Mouse (Mus musculus): Measurements from ENCODE around the gene Dnah8. TPM values are rescaled to one million over a fixed set of nuclear protein-coding genes. Genes with fewer than 3 reads are reported as not detected.

The Dnah8 gene
- polyA plus RNA-seq, 1 experiment from 2014 or later = 0.10 TPM

DNA sequence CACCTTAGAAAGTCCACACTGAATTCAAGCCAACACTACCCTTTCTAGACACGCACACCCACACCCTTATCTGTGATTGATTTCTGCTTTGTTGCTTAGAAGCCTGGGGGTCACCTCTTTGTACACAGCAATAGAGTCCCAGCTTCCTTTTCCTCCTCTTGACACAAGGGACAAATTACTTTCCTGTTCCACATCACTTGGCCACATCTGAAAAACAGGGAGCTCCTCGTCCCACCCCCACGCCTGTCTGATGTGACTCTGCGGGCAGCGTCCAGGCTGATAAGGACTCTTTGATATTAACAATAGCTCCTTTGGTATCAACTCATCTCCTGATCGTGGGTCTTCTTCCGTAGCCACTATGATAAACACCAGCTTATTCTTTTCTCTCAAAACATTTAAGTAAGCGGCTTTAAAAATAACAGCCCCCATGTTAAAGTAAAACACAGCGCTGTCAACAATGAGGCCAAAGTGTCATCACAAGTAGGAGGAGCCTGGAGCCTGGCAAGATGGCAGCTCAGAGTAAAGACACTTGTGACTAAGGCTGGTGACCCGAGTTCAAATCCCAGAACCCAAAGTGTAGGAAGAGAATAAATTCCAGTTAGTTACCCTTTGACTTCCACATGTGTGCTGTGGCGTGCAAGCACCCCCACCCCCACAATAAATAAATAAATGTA lies 234.6 kb downstream of the Dnah8 start:
- Histone ChIP-seq H3K36me3 (ENCODE audit: inconsistent target) (no peaks in the 10 kb centered on the region), H3K4me3 (ENCODE audit: inconsistent target) (no peak overlapping the region), H3K79me2 (ENCODE audit: inconsistent target) (no peaks in the 10 kb centered on the region), H3K27ac (no peak overlapping the region)
- 86% methylated on average over 11 of the region's 11 CpGs for WGBS (ENCODE audit: missing documents)

DNA sequence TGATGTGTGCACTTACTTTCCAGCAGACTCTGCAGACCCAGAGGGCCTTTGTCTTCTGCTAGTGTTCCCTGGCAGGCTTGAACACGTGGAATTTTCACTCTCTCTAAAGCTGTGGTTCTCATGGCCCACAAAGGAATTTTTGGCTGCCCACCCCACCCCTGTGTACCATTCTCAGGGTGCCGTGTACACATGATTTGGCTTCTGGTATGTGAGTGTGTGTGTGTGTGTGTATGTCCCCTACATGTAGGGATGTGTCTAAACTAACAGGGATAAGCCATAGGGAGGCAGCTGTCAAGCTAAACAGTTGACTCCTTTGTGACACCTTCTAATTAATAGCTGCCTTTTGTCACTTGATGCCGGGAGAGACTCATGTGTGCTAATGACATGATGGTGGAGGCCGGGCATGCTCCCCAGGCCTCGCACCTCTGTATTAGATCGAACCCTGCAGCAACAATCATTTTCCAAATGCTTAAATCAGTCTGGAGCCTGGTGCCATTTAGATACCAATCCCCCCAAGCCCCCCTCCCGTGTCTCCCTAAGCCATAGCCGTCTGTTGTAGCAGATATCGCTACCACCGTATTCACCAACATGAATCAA lies 235.9 kb downstream of the Dnah8 start:
- no peak overlapping the region for H3K27ac ChIP-seq
- H3K36me3 ChIP-seq (ENCODE audit: inconsistent target) = no peaks in the 10 kb centered on the region
- 95% methylated on average over 10 of the region's 10 CpGs for WGBS (ENCODE audit: missing documents)
- no peak overlapping the region for H3K4me3 ChIP-seq (ENCODE audit: inconsistent target)
- H3K79me2 ChIP-seq (ENCODE audit: inconsistent target) = no peaks in the 10 kb centered on the region

DNA sequence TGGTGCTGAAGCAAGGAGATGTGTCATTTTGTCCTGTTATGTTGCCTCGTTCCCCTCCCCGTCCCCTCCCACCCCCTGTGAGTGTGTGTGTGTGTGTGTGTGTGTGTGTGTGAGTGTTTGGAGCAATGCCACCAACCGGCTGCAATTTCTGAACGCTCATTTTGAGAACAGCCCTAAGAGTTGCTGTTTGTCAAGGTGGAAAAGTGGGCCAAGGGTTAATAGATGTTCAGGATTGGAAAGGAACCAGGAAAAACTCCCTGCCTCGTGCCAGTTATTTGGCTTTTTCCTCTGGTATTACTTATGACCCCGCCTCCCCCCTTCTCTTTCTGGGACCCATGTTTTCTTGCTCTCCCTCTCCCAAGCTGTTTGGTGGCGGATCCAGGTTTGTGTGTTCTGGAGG lies 236.5 kb downstream of the Dnah8 start:
- Histone ChIP-seq H3K79me2 (ENCODE audit: inconsistent target) (no peaks in the 10 kb centered on the region), H3K36me3 (ENCODE audit: inconsistent target) (no peaks in the 10 kb centered on the region), H3K27ac (no peak overlapping the region), H3K4me3 (ENCODE audit: inconsistent target) (no peak overlapping the region)
- WGBS (ENCODE audit: missing documents) = 85% methylated on average over 6 of the region's 7 CpGs

DNA sequence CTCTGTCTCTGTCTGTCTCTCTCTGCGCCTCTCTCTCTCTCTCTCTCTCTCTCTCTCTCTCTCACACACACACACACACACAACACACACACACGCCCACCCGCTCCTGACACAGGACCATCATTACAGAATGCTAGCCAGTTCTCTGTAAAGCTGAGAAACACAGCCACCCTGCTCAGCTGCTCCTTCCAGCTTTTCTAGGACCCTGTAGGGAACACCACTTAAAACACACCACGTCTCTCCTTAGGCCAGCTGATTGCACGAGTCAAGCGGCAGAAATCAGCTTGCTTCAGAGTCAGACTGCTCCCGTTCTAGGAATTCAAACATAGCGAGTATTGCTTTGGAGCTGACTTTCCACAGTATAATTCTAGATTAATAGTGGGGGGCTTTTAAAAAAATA lies 242.1 kb downstream of the Dnah8 start:
- H3K36me3 ChIP-seq (ENCODE audit: inconsistent target) = no peaks in the 10 kb centered on the region
- H3K79me2 ChIP-seq (ENCODE audit: inconsistent target) = no peaks in the 10 kb centered on the region
- 92% methylated on average over 7 of the region's 8 CpGs for WGBS (ENCODE audit: missing documents)
- no peak overlapping the region for H3K4me3 ChIP-seq (ENCODE audit: inconsistent target)
- H3K27ac ChIP-seq = no peak overlapping the region

DNA sequence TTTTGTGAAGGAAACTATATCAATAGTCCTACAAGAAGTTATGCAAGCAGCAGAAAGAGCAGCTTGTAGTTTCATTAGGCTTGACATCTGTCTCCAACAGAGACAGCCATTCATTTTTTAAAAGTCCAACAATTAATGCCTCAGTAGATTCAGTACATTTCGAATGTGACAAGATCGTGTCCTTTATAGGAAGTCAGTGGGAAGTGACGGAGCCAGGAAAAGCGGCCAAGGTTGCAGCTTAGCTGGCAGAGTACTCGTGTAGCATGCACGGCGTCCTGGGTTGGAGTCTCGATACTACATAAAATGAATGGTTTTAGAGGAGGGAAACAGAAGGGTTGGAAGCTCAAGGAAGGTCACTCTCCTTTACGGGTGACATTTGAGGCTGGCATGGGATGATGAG lies 242.8 kb downstream of the Dnah8 start:
- no peak overlapping the region for H3K4me3 ChIP-seq (ENCODE audit: inconsistent target)
- H3K79me2 ChIP-seq (ENCODE audit: inconsistent target) = no peaks in the 10 kb centered on the region
- H3K36me3 ChIP-seq (ENCODE audit: inconsistent target) = no peaks in the 10 kb centered on the region
- whole genome bisulfite sequencing (ENCODE audit: missing documents) = 95% methylated on average over 9 of the region's 9 CpGs
- no peak overlapping the region for H3K27ac ChIP-seq

DNA sequence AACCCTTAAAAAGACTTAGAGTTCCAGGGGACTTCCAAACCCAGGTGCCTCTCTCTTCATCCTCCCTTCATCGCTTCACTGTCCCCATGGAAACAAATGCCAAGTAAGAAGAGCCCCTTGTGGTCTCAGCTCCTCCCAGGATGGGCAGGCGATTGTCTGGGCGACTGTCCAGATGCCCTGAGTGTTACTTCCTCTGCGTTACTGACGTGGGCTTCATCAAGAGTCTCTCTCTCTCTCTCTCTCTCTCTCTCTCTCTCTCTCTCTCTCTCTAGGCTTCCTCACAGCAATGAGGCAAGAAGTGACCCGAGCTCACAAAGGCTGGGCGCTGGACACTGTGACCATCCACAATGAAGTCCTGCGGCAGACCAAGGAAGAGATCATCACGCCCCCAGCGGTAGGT lies 246.9 kb downstream of the Dnah8 start:
- no peak overlapping the region for H3K27ac ChIP-seq

DNA sequence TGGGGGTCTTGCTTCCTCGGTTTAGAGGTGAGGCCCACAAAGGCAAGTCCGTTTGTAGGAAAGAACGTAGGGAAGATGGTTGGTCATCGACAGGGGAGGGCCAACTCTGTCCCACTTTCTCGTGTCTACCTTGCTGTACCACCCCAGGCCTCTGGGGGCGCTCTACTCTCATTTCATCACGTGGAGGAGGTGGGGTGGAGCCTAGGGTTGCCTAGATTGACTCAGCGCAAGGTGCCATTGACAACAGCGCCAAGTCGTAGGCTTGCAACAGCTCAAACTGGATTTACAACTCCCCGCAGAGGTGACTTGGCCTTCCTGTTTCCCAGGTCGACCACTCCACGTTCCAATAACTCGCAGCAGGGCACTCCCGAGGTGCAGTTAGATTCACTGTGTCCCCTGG lies 250.1 kb downstream of the Dnah8 start:
- H3K27ac ChIP-seq = no peak overlapping the region
- 72% methylated on average over 15 of the region's 15 CpGs for WGBS (ENCODE audit: missing documents)
- no peaks in the 10 kb centered on the region for H3K36me3 ChIP-seq (ENCODE audit: inconsistent target)
- no peak overlapping the region for H3K4me3 ChIP-seq (ENCODE audit: inconsistent target)
- no peaks in the 10 kb centered on the region for H3K79me2 ChIP-seq (ENCODE audit: inconsistent target)

More for the DNA sequence above, 246.9 kb downstream of the Dnah8 start:
- 43% methylated on average over 10 of the region's 10 CpGs for WGBS (ENCODE audit: missing documents)
- no peak overlapping the region for H3K4me3 ChIP-seq (ENCODE audit: inconsistent target)
- no peaks in the 10 kb centered on the region for H3K79me2 ChIP-seq (ENCODE audit: inconsistent target)
- H3K36me3 ChIP-seq (ENCODE audit: inconsistent target) = no peaks in the 10 kb centered on the region

DNA sequence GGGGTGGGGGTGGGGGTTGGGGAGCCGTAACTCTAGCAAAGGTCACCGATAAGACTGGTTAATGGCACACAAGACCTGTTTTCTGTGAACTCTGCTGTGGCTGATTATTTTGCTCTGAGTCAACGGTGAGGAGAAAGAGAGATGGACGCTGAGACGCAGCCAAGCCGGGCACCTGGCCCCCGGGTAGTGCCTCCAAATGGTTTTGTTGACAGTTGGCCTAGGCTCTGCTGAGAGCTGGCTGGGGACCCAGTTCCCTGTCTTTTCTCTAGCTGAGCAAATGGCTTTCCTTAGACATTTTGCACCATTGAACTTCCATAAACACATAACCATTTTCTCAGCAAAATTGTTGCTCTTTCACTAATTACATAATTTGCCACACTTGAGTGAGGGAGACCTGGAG lies 253.3 kb downstream of the Dnah8 start:
- whole genome bisulfite sequencing (ENCODE audit: missing documents) = 92% methylated on average over 7 of the region's 7 CpGs
- Histone ChIP-seq H3K27ac (no peak overlapping the region), H3K4me3 (ENCODE audit: inconsistent target) (no peak overlapping the region), H3K36me3 (ENCODE audit: inconsistent target) (no peaks in the 10 kb centered on the region), H3K79me2 (ENCODE audit: inconsistent target) (no peaks in the 10 kb centered on the region)

DNA sequence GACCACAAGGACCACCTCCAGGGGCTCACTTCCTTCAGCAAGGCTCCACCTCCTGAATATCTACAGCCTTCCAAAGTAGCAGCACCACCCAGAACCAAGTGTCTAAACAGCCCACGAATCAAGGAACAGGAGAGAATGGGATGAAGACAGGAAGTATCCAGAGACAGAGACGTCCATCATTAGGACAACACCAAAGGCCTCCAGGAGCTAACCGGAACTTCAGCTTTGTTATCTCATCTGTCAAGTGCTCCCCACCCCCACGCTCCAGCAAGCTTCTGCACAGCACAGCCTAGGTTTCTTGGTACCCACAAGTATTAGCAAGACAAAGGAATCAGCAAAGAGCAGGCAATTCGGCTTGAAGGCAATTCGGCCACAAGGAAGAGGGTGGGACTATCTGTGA lies 254.5 kb downstream of the Dnah8 start:
- Histone ChIP-seq H3K4me3 (ENCODE audit: inconsistent target) (no peak overlapping the region), H3K36me3 (ENCODE audit: inconsistent target) (no peaks in the 10 kb centered on the region), H3K79me2 (ENCODE audit: inconsistent target) (no peaks in the 10 kb centered on the region), H3K27ac (no peak overlapping the region)
- 72% methylated on average over 6 of the region's 6 CpGs for WGBS (ENCODE audit: missing documents)

DNA sequence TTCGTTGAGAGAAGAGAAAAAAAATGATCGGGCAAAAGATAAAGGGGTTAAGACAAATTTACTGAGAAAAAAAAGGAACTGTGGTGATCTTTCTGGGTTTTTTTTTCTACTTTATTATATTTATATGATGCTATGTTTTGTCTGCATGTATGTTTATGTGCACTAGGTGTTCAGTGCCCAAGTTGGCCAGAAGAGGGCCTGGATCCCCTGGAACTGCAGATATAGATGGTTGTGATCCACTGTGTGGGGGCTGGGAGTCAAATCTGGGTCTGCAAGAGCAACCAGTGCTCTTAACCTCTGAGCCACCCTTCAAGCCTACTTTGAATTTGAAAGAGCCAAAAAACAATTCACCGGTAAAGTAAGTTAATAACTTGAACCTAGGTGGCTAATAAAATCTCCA lies 256.2 kb downstream of the Dnah8 start:
- no peak overlapping the region for H3K4me3 ChIP-seq (ENCODE audit: inconsistent target)
- no peak overlapping the region for H3K27ac ChIP-seq
- H3K36me3 ChIP-seq (ENCODE audit: inconsistent target) = no peaks in the 10 kb centered on the region
- H3K79me2 ChIP-seq (ENCODE audit: inconsistent target) = no peaks in the 10 kb centered on the region
- 84% methylated on average over 3 of the region's 3 CpGs for WGBS (ENCODE audit: missing documents)

DNA sequence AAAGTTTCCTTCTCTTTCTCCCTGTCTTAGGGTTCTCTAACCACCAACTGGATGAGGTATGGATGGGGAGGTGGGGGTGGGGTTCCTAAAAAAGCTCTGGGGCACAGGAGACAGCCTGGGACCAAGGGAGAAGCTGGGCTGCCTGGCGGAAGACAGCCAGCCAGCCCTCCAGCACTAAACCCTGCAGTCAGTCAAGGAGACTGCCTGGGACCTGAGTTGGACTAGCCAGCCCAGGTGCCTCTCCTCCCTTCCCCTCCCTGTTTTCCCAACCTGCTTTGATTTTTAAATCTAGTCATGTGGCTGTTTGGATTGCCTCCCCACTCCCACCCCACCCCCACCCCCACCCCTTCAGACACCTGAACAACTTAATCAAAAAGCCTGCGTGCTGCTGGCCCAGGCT lies 256.8 kb downstream of the Dnah8 start:
- 75% methylated on average over 2 of the region's 2 CpGs for WGBS (ENCODE audit: missing documents)
- Histone ChIP-seq H3K27ac (no peak overlapping the region), H3K36me3 (ENCODE audit: inconsistent target) (no peaks in the 10 kb centered on the region), H3K4me3 (ENCODE audit: inconsistent target) (no peak overlapping the region), H3K79me2 (ENCODE audit: inconsistent target) (no peaks in the 10 kb centered on the region)

DNA sequence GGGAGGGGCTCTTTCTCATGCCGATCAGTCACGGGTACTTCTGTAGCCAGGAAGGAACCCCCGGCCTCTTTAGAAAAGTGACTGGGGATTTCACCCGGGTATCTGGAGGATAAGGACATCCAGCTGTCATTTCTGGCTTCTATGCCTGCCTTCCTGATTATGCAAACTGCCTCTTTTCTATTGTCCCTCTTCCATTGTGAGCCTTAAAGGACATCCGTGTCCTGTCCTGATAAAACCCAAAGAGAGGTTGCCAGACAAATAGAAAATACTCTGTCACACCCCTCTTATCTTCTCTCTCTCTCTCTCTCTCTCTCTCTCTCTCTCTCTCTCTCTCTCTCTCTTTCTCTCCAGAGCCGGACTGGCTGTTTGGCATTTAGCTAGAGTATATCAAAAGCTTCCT lies 258.1 kb downstream of the Dnah8 start:
- H3K79me2 ChIP-seq (ENCODE audit: inconsistent target) = no peaks in the 10 kb centered on the region
- WGBS (ENCODE audit: missing documents) = 20% methylated on average over 6 of the region's 6 CpGs
- no peak overlapping the region for H3K4me3 ChIP-seq (ENCODE audit: inconsistent target)
- no peak overlapping the region for H3K27ac ChIP-seq
- no peaks in the 10 kb centered on the region for H3K36me3 ChIP-seq (ENCODE audit: inconsistent target)

DNA sequence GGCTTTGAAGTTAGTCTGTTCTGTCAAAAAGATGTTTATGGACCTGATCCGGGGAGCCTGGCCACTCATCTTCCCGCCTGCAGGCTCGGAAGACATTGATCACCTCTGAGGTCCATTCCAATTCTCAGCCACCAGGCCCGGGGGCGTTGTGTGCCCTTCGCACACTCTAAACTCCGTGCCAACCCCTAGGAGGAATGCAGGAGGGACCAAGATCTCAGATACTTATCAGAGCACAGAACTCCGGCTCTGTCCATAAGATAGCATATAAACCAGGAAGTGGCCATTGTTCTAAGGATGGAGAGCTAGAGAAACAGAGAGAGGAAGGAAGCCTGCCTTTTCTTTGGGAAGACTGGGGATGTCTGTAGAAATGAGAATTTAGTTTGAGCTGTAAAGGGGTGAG lies 259.4 kb downstream of the Dnah8 start:
- 43% methylated on average over 8 of the region's 8 CpGs for WGBS (ENCODE audit: missing documents)
- no peak overlapping the region for H3K27ac ChIP-seq
- no peaks in the 10 kb centered on the region for H3K79me2 ChIP-seq (ENCODE audit: inconsistent target)
- no peak overlapping the region for H3K4me3 ChIP-seq (ENCODE audit: inconsistent target)
- no peaks in the 10 kb centered on the region for H3K36me3 ChIP-seq (ENCODE audit: inconsistent target)

DNA sequence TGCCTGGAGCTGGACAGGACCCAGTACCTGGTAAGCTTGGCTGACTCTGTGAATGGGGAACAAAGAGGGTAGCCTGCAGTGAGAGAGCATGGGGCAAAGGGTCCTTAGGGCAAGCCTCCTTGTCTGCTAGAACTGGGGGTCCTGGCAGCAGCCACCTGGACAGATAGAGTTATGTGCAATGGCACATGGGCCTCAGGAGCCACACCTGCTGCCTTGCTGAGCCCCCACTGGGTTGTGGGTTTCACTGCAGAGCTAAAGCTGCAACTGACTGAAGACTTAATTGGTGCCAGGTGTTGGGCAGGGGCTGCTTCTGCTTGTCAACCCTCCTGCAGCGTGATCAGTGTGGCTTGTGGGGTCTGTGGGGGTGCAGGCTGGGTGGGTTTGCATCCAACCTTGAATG lies 267.9 kb downstream of the Dnah8 start:
- Histone ChIP-seq H3K4me3 (ENCODE audit: inconsistent target) (no peak overlapping the region), H3K36me3 (ENCODE audit: inconsistent target) (no peaks in the 10 kb centered on the region), H3K27ac (no peak overlapping the region), H3K79me2 (ENCODE audit: inconsistent target) (no peaks in the 10 kb centered on the region)
- 42% methylated on average over 1 of the region's 1 CpGs for WGBS (ENCODE audit: missing documents)

DNA sequence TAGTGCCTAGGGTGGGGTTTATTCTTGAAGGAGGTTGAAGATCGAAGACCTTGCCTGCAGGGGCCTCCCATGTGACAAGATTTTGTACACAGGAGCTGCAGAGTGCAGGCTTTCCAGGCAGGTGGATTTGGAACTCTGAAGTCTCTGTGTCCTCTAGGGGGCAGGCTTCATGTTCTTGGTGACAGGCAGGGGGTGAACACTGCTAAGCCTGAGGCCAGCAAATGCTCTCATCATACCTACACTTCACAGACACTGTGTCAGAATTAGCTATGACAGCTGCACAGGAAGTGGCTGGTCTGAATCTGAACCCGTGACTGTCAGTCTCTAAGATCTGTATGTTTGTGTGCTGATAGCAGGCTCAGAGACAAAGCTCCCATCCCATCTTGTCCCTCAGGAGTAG lies 268.6 kb downstream of the Dnah8 start:
- 11% methylated on average over 2 of the region's 2 CpGs for WGBS (ENCODE audit: missing documents)
- Histone ChIP-seq H3K27ac (no peak overlapping the region), H3K79me2 (ENCODE audit: inconsistent target) (no peaks in the 10 kb centered on the region), H3K36me3 (ENCODE audit: inconsistent target) (no peaks in the 10 kb centered on the region), H3K4me3 (ENCODE audit: inconsistent target) (no peak overlapping the region)

DNA sequence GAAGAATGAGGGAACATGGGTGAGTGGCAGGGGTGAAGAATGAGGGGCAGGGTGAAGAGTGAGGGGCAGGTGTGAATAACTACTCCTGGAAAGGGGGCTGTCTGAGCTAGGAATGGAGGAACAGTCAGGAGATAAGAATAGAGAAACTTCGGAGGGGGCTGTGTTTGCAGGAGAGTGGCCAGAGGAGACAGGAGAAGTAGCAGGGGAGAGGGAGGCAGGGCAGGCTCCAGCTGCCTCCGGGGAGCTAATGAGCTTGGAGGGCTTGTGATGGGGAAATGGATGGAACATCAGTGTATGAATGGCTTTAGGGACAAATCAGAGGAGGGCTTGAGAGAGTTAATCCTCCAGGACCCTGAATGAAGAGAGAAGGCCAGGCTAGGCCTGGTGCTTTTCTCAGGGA lies 272.9 kb downstream of the Dnah8 start:
- 28% methylated on average over 2 of the region's 2 CpGs for WGBS (ENCODE audit: missing documents)
- H3K79me2 ChIP-seq (ENCODE audit: inconsistent target) = no peaks in the 10 kb centered on the region
- H3K27ac ChIP-seq = no peak overlapping the region
- no peaks in the 10 kb centered on the region for H3K36me3 ChIP-seq (ENCODE audit: inconsistent target)
- no peak overlapping the region for H3K4me3 ChIP-seq (ENCODE audit: inconsistent target)
